Mouse (Mus musculus): Measurements from ENCODE around the gene 4930544D05Rik.

The 4930544D05Rik gene

GRCm38 (mm10) chr11:70644564-70645103 is 29.0 kb downstream of the 4930544D05Rik start:
- DNase-seq: no peak

DNA sequence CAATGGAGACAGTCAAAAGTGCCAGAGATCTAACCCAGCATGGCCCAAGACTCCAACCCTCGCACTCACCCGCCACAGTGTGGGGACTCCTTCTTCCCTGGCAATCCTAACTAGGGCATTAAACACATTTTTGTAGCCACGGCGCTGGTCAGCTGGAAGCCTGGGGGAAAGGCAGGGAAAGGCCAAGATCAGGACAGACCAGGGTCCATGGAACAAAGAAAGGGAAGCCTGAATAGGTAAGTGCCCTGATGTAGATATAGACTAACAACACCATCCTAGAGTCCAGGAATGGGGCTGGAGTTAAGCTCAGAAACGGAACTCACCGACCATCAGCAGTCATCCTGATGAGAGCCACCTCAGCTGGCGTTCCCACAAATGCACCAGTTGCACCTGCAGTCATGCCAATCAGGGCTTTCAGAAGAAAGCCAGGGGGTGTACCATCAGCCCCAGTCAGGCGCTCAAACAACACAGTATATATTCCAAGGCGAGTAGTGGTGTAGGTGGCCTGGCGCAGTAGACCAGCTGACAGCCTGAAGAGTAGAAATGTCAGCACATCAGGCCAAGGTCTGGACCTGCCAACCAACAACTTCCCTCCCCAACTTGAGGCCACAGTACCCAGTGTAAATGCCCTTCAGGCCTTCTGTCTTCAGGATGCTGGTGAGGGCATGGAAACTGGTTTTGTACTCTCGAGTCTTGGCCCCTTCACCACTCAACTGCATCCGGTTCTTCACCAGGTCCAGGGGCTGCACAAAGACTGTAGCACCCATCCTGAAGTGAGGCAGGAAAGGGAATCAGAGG is 30.0 kb downstream of the 4930544D05Rik start:
- DNase-seq: no peak

GRCm38 (mm10) chr11:70646259-70646555 is 30.6 kb downstream of the 4930544D05Rik start:
- no peak for DNase-seq

- peak; percentile 91 to 95 for DNase-seq
Measured at GRCm38 (mm10) chr11:70646691-70647650, 31.3 kb downstream of the 4930544D05Rik start, which contains the start of the genes Rnf167 and Slc25a11. Rnf167 (plus strand) TSS chr11:70647235. Slc25a11 (minus strand) TSS chr11:70647479.

DNA sequence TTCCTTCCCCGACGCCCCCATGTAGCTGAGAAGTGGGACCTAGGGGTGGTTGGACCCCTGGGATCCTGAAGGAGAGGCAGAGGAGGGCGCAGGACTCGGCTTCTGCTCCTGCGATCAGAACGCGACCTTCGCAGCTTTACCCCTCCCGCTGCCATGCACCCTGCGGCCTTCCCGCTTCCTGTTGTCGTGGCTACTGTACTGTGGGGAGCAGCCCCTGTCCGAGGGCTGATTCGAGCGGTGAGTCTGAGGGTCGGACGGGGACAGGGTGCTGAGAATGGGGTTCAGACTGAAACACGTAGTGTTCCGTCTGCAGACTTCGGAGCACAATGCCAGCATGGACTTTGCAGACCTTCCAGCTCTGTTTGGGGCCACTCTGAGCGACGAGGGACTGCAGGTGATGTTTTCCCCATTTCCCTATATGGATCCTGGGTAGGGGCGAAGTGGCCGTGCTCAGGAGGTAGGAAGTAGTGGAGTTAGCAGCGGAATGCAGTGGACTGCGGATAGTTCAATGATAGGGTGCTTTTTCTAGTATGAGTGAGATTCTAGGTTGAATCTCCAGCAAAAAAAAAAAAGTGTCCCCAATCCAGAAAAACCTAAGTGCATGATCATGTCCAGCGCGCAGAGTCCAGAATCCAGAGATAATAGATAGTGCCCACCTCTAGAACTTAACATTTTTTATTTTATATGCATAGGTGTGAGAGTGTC is 32.2 kb downstream of the 4930544D05Rik start:
- DNase-seq: peak; percentile 55 to 60

DNA sequence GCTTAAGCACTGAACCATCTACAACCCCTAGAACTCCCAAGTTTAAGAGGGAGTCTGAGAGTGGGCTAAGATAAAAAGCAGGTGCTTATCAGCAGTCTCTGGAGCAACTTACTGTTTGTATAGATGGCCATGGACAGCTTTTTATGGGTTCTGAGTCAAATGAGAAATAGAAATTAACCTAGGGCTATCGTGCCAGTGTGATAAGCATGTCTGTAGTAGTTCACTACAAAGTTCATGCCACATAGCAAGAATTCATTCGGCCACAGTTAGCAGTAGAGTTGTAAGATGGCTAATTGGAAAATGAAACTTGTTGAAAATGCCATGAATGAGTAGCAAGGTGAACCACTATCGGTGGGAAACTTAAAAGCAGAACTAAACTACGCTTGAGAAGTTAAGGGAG is 32.9 kb downstream of the 4930544D05Rik start:
- no peak for DNase-seq

- no peak for DNase-seq
Measured at GRCm38 (mm10) chr11:70649185-70649734, 33.6 kb downstream of the 4930544D05Rik start.

- DNase-seq: peak; percentile 46 to 48
Measured at GRCm38 (mm10) chr11:70650322-70651175, 34.9 kb downstream of the 4930544D05Rik start.

DNA sequence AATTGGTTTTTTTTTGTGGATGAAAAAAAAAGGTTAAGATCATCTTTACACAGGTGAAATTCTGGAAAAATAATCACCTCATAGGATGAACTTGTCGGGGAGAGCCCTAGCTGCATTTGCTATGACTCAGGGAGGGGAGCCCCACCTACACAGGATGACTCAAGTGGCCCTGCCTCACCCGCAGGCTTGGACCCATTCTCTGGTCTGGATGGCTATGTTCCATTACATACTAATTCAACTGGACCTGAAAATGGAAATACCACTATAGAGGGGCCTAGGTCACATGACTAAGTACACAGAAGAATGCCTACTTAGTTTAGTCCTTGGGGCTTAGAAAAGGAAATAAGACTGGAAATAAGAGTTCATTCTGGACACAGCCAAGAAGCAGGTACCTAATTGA is 35.7 kb downstream of the 4930544D05Rik start:
- DNase-seq: peak in 1 of 2 experiments; percentile 23

DNA sequence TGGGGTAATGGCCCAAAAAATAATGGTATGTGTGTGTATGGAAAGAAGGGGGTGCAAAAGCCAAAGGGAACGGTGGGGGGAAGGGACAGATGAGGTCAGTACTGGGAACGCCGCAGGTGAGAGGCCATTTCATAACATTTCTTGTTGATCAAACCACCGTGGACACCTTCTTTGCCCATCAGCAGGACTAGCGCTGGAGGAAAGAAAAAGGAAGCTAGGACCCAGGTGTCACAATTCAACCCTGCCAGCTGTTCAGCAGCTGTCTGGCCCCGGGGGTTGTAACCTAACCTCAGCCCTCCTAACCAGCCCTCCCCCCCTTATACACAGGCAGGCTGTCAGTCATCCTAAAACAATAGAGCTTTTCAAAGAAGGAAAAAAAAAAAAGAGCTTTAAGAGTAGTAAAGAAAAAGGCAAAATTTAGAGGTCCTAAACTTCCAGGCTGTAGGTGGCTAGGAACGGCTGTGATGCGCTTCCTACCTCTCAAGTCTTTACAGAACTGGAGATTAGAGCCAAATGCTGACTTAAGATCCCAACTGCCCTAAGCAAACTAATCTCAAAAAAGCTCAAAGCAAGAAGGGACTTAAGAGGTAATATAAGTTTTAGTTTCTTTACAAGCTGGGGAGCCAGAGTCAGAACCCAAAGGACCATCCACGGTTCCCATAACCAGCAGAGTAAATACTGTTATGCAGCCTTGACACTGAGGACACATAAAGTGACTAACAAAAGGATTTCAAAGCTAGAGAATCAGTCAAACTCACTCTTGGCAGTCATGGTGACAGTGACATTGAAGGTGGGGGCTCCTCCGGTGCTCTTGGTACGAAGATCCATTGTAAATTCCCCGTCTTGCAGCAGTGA is 36.6 kb downstream of the 4930544D05Rik start:
- DNase-seq: peak in 1 of 2 experiments; percentile 24

DNA sequence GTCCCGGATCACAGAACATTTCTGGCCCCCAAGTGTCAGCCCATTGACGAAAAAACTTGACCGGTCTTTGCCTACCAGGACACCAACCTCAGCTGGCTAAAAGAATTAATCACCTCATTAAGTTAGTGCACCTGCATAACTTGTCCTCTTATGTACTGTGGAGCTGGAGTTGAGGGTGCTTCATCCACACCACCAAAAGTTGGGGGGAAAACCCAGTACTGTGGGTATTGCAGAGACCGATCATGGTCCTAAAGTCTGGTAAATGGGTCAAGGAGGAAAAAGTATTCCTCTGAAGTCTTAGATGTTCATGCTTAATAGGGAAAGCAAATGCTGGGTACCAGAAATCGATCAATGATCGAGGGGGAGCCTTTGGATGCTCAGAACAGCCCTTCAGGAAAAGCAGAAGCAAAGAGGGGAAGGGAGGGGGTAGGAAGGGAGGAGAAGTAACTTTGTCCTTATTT is 37.3 kb downstream of the 4930544D05Rik start:
- no peak for DNase-seq

GRCm38 (mm10) chr11:70653345-70654197 is 37.9 kb downstream of the 4930544D05Rik start:
- peak; percentile 73 to 80 for DNase-seq

GRCm38 (mm10) chr11:70654198-70654922 is 38.7 kb downstream of the 4930544D05Rik start, which contains the start of gene Pfn1:
Pfn1 (minus strand) TSS chr11:70654644.
- peak; percentile 77 to 78 for DNase-seq

GRCm38 (mm10) chr11:70654923-70655570 is 39.4 kb downstream of the 4930544D05Rik start:
- peak; percentile 76 to 78 for DNase-seq

DNA sequence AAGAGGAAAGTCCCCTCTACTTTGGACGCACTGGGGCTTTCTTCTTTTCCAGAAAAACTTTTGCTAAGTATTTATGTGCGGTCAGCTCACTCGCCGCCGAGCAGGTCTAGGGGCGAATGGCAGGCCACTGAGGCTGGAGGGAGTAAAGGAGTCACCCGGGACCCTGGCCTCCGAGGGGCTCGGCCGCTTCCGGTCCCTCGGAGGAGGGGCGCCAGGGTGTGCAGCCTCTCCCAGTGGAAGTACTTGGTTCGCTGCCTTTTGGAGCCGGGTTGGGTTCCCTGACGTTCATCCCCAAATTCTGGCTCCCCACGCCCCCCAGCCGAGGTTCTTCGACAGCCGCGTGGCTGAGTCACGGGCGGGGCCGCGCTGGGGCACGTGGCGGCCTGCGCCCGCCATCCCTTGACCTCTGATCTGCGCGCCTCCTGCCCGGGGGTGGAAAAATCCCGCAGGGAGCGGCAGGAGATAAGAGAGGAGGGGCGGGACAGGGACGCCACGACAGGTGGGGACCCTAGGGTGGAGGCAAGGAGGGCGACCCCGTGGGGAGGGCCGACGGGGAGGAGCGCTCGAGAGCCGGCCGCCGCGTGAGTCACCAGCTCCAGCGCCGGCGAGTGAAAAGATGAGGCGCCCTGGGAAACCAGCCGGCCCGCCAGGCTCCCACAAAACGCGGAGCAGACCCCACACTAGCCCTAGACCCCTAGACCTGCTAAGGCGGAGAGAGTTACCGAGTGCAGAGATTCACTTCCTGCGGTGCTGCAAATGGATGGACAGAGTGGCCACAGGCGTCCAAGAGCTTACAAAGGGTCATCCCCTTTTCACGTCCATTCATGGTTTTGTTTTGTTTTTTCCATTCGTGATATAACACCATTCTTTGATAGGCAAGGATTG is 40.2 kb downstream of the 4930544D05Rik start:
- DNase-seq: peak; percentile 55 to 69

- DNase-seq: peak in 1 of 2 experiments; percentile 29
Measured at GRCm38 (mm10) chr11:70656456-70656927, 40.8 kb downstream of the 4930544D05Rik start.
